Mouse (Mus musculus) liver, embryonic 14.5 days (tissue): Measurements from ENCODE around the gene Prpf6.

Source experiments
- CTCF ChIP-seq: IDR thresholded peaks from 2 replicates; pipeline ENCODE4 v1.5.1; 2016; ENCODE audit warnings: antibody characterized with exemption, low read depth, control low read depth
- EP300 ChIP-seq: IDR thresholded peaks from 2 replicates; pipeline ENCODE4 v1.6.1; 2016; ENCODE audit warnings: antibody characterized with exemption, low read depth

DNA sequence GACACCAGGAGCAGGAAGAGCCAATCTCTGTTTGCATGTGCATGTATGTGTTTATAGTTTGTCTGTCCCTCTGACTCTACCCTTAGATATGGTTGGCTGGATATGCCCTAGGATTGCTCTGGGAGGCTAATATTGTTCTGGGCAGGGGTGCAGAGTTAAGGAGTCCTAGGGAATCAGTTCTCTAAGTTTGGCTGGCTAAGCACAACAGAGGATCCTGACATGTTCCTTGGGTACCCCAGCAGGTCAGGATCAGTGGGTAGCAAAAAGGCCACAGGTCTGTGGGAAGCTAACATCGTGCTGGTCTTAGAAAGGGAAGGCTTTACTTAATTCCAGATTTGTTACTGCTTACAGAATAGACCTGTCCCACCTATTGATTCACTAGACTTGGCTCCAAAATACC lies 12.0 kb upstream of the Prpf6 start:
- TF ChIP-seq CTCF (no peak), EP300 (no peak)
